Mouse (Mus musculus) midbrain, embryonic 15.5 days (tissue): ENCODE measurements at regions not wholly inside any gene's neighbourhood (a gene's known extent, or its start where the extent isn't known, plus 50 kb on each side); places are given as distances from the start of the nearest gene placed in this dataset.
A peak's percentile ranks its signal among the peaks of the same experiment; 100 is the strongest.
"Not testable (repeated sequence)": the region's sequence is repeated elsewhere in the genome, so short reads cannot be mapped to it uniquely, and the experiment has no call there.

Experiments
- ATAC-seq: fragments of 200-750 bp; cut with Nextera tagmentation; replicated peaks from 2 replicates; pipeline ENCODE4 v1.8.0; 2017; ENCODE audit warnings: moderate TSS enrichment
- H3K27ac ChIP-seq: fragments of 300-500 bp; sonication (generic); 2 replicates; pipeline ENCODE4 v1.5.1; 2015; ENCODE audit warnings: mild to moderate bottlenecking, inconsistent platforms
- H3K27me3 ChIP-seq: fragments of 300-500 bp; sonication (generic); replicated peaks from 2 replicates; pipeline ENCODE4 v1.6.1; 2015; ENCODE audit warnings: inconsistent platforms
- H3K36me3 ChIP-seq: fragments of 300-500 bp; sonication (generic); replicated peaks from 2 replicates; pipeline ENCODE4 v1.6.1; 2015; ENCODE audit warnings: inconsistent platforms
- H3K4me1 ChIP-seq: fragments of 300-500 bp; sonication (generic); 2 replicates; pipeline ENCODE4 v1.6.1; 2015; ENCODE audit warnings: inconsistent platforms
- H3K4me2 ChIP-seq: fragments of 300-500 bp; sonication (generic); 2 replicates; pipeline ENCODE4 v1.6.1; 2015; ENCODE audit warnings: inconsistent platforms, mild to moderate bottlenecking, moderate library complexity
- H3K4me3 ChIP-seq: fragments of 300-500 bp; sonication (generic); 2 replicates; pipeline ENCODE4 v1.5.1; 2015; ENCODE audit warnings: mild to moderate bottlenecking, inconsistent platforms
- H3K9ac ChIP-seq: fragments of 300-500 bp; sonication (generic); 2 replicates; pipeline ENCODE4 v1.6.1; 2015; ENCODE audit warnings: mild to moderate bottlenecking, inconsistent platforms
- H3K9me3 ChIP-seq: fragments of 300-500 bp; sonication (generic); 2 replicates; pipeline ENCODE4 v1.6.1; 2016; ENCODE audit warnings: inconsistent platforms
- WGBS: fragments of 180-500 bp; shearing (Covaris S2); methylation state at CpG from one replicate; pipeline ENCODE4 v1.1.7; 2015; ENCODE audit warnings: mixed read lengths; 5-methylcytosine and 5-hydroxymethylcytosine counted together

GRCm38 (mm10) chr14:14478159-14478558 lies 77.1 kb downstream of the Olfr721-ps1 start:
- not testable (repeated sequence) for H3K9ac ChIP-seq, H3K27me3 ChIP-seq, H3K4me3 ChIP-seq, H3K9me3 ChIP-seq, ATAC-seq, H3K27ac ChIP-seq, H3K4me2 ChIP-seq, H3K36me3 ChIP-seq, H3K4me1 ChIP-seq
- 85% methylated on average over 2 of the region's 2 CpGs for WGBS

GRCm38 (mm10) chr14:14481840-14482239 lies 80.7 kb downstream of the Olfr721-ps1 start:
- Histone ChIP-seq H3K9ac (no peak overlapping the region), H3K4me2 (no peak overlapping the region), H3K36me3 (no peaks in the 10 kb centered on the region), H3K27ac (no peak overlapping the region), H3K27me3 (no peaks in the 10 kb centered on the region), H3K9me3 (no peaks in the 10 kb centered on the region), H3K4me3 (no peak overlapping the region), H3K4me1 (no peaks in the 10 kb centered on the region)
- no peak for ATAC-seq
- WGBS, result 80% methylated on average over 1 of the region's 1 CpGs

- Histone ChIP-seq H3K9me3 (no peaks in the 10 kb centered on the region), H3K27ac (no peak overlapping the region), H3K4me1 (no peaks in the 10 kb centered on the region), H3K36me3 (no peaks in the 10 kb centered on the region), H3K4me3 (no peak overlapping the region), H3K27me3 (no peaks in the 10 kb centered on the region), H3K4me2 (no peak overlapping the region), H3K9ac (no peak overlapping the region)
- 92% methylated on average over 1 of the region's 1 CpGs for WGBS
- no peak for ATAC-seq
These were observed 85.3 kb downstream of the Olfr721-ps1 start for GRCm38 (mm10) chr14:14486356-14486755.

- Histone ChIP-seq H3K4me2 (no peak overlapping the region), H3K4me1 (no peaks in the 10 kb centered on the region), H3K4me3 (no peak overlapping the region), H3K27me3 (no peaks in the 10 kb centered on the region), H3K9ac (no peak overlapping the region), H3K9me3 (no peaks in the 10 kb centered on the region), H3K27ac (no peak overlapping the region), H3K36me3 (no peaks in the 10 kb centered on the region)
- no peak for ATAC-seq
These were observed 89.4 kb downstream of the Olfr721-ps1 start for GRCm38 (mm10) chr14:14490501-14490900.

- Histone ChIP-seq H3K27me3 (no peaks in the 10 kb centered on the region), H3K27ac (no peak overlapping the region), H3K4me1 (no peaks in the 10 kb centered on the region), H3K36me3 (no peaks in the 10 kb centered on the region), H3K9ac (no peak overlapping the region), H3K4me2 (no peak overlapping the region), H3K4me3 (no peak overlapping the region), H3K9me3 (no peaks in the 10 kb centered on the region)
- ATAC-seq, result no peak
These were observed 90.9 kb downstream of the Olfr721-ps1 start for GRCm38 (mm10) chr14:14492041-14492440.

GRCm38 (mm10) chr14:14511927-14512326 lies 110.8 kb downstream of the Olfr721-ps1 start:
- no peak for ATAC-seq
- no peak overlapping the region for H3K27ac ChIP-seq
- no peak overlapping the region for H3K9ac ChIP-seq
- H3K27me3 ChIP-seq, result no peaks in the 10 kb centered on the region
- no peak overlapping the region for H3K4me2 ChIP-seq
- WGBS, result 84% methylated on average over 4 of the region's 4 CpGs
- H3K36me3 ChIP-seq, result no peaks in the 10 kb centered on the region
- no peak overlapping the region for H3K4me3 ChIP-seq
- no peaks in the 10 kb centered on the region for H3K9me3 ChIP-seq
- H3K4me1 ChIP-seq, result no peaks in the 10 kb centered on the region

GRCm38 (mm10) chr14:14513056-14513455 lies 112.0 kb downstream of the Olfr721-ps1 start:
- 89% methylated on average over 2 of the region's 2 CpGs for WGBS
- ATAC-seq, result peak; percentile 73; the same call in 1 of the 2 replicates
- no peak overlapping the region for H3K4me3 ChIP-seq
- no peak overlapping the region for H3K27ac ChIP-seq
- H3K36me3 ChIP-seq, result no peaks in the 10 kb centered on the region
- no peak overlapping the region for H3K4me2 ChIP-seq
- no peaks in the 10 kb centered on the region for H3K27me3 ChIP-seq
- no peak overlapping the region for H3K9ac ChIP-seq
- H3K4me1 ChIP-seq, result no peaks in the 10 kb centered on the region
- no peaks in the 10 kb centered on the region for H3K9me3 ChIP-seq

- H3K4me3 ChIP-seq, result no peak overlapping the region
- no peak for ATAC-seq
- no peak overlapping the region for H3K27ac ChIP-seq
- no peak overlapping the region for H3K9ac ChIP-seq
- WGBS, result 84% methylated on average over 3 of the region's 3 CpGs
- no peaks in the 10 kb centered on the region for H3K9me3 ChIP-seq
- no peaks in the 10 kb centered on the region for H3K36me3 ChIP-seq
- no peaks in the 10 kb centered on the region for H3K4me1 ChIP-seq
- H3K27me3 ChIP-seq, result no peaks in the 10 kb centered on the region
- no peak overlapping the region for H3K4me2 ChIP-seq
These were observed 112.4 kb downstream of the Olfr721-ps1 start for GRCm38 (mm10) chr14:14513498-14513897.

- H3K4me1 ChIP-seq, result no peaks in the 10 kb centered on the region
- H3K9me3 ChIP-seq, result no peaks in the 10 kb centered on the region
- no peaks in the 10 kb centered on the region for H3K27me3 ChIP-seq
- H3K27ac ChIP-seq, result no peak overlapping the region
- H3K4me3 ChIP-seq, result no peak overlapping the region
- no peak overlapping the region for H3K9ac ChIP-seq
- WGBS, result 48% methylated on average over 1 of the region's 1 CpGs
- no peak overlapping the region for H3K4me2 ChIP-seq
- no peak for ATAC-seq
- H3K36me3 ChIP-seq, result no peaks in the 10 kb centered on the region
These were observed 113.5 kb downstream of the Olfr721-ps1 start for GRCm38 (mm10) chr14:14514440-14515172.

- Histone ChIP-seq H3K27ac (no peak overlapping the region), H3K4me3 (no peak overlapping the region), H3K9ac (no peak overlapping the region), H3K36me3 (no peaks in the 10 kb centered on the region), H3K4me2 (no peak overlapping the region), H3K9me3 (no peaks in the 10 kb centered on the region), H3K27me3 (no peaks in the 10 kb centered on the region), H3K4me1 (no peaks in the 10 kb centered on the region)
- WGBS, result 90% methylated on average over 2 of the region's 2 CpGs
- no peak for ATAC-seq
These were observed 114.3 kb downstream of the Olfr721-ps1 start for GRCm38 (mm10) chr14:14515363-14515762.

- WGBS, result 62% methylated on average over 5 of the region's 5 CpGs
- no peak overlapping the region for H3K27ac ChIP-seq
- no peak for ATAC-seq
These were observed 114.8 kb downstream of the Olfr721-ps1 start for GRCm38 (mm10) chr14:14515918-14516317.

GRCm38 (mm10) chr14:14518027-14518426 lies 116.9 kb downstream of the Olfr721-ps1 start:
- Histone ChIP-seq H3K36me3 (no peaks in the 10 kb centered on the region), H3K27ac (no peak overlapping the region), H3K4me2 (no peak overlapping the region), H3K9ac (no peak overlapping the region), H3K9me3 (no peaks in the 10 kb centered on the region), H3K4me1 (no peaks in the 10 kb centered on the region), H3K27me3 (no peaks in the 10 kb centered on the region), H3K4me3 (no peak overlapping the region)
- no peak for ATAC-seq
- WGBS, result 92% methylated on average over 1 of the region's 1 CpGs

More at GRCm38 (mm10) chr14:14515918-14516317, 114.8 kb downstream of the Olfr721-ps1 start:
- Histone ChIP-seq H3K4me2 (no peak overlapping the region), H3K27me3 (no peaks in the 10 kb centered on the region), H3K4me3 (no peak overlapping the region), H3K9me3 (no peaks in the 10 kb centered on the region), H3K4me1 (no peaks in the 10 kb centered on the region), H3K9ac (no peak overlapping the region), H3K36me3 (no peaks in the 10 kb centered on the region)

- 95% methylated on average over 2 of the region's 2 CpGs for WGBS
- no peaks in the 10 kb centered on the region for H3K4me1 ChIP-seq
- no peak overlapping the region for H3K4me3 ChIP-seq
- H3K9me3 ChIP-seq, result no peaks in the 10 kb centered on the region
- H3K4me2 ChIP-seq, result no peak overlapping the region
- H3K36me3 ChIP-seq, result no peaks in the 10 kb centered on the region
- H3K9ac ChIP-seq, result no peak overlapping the region
- ATAC-seq, result no peak
- no peaks in the 10 kb centered on the region for H3K27me3 ChIP-seq
- no peak overlapping the region for H3K27ac ChIP-seq
These were observed 117.7 kb downstream of the Olfr721-ps1 start for GRCm38 (mm10) chr14:14518841-14519240.
